Mouse (Mus musculus) gastrocnemius, adult 8-10 months (tissue): Measurements from ENCODE around the gene Prkar2a. TPM values are rescaled to one million over a fixed set of nuclear protein-coding genes. Genes with fewer than 3 reads are reported as not detected.

Experiments
- DNase-seq, 2 experiments: peaks; one replicate each; pipeline ENCODE4 v3.0.0; 2022; ENCODE audit warnings: low spot score in 2 of 2
- total RNA-seq, 4 experiments: library from RNA; stranded (reverse); gene quantifications; 2 replicates each; pipeline ENCODE4 v1.2.4; 2022

Prkar2a gene
- total RNA-seq, 4 experiments from 2014 or later, result 182 to 235 (median 191) TPM

GRCm38 (mm10) chr9:108692226-108693041 is 3.3 kb downstream of the Prkar2a start:
- DNase-seq, result peak; percentile 27 to 33

GRCm38 (mm10) chr9:108693946-108694345 is 4.8 kb downstream of the Prkar2a start:
- DNase-seq, result no peak

GRCm38 (mm10) chr9:108694533-108694932 is 5.4 kb downstream of the Prkar2a start:
- DNase-seq, result no peak

- no peak for DNase-seq
These were observed 13.4 kb downstream of the Prkar2a start for GRCm38 (mm10) chr9:108702476-108702875.

- DNase-seq, result peak in 1 of 2 experiments; percentile 48
These were observed 14.4 kb downstream of the Prkar2a start for GRCm38 (mm10) chr9:108703373-108704110.

GRCm38 (mm10) chr9:108704591-108704990 is 15.5 kb downstream of the Prkar2a start:
- peak; percentile 25 for DNase-seq

GRCm38 (mm10) chr9:108707212-108707611 is 18.1 kb downstream of the Prkar2a start:
- DNase-seq, result no peak

- no peak for DNase-seq
These were observed 19.7 kb downstream of the Prkar2a start for GRCm38 (mm10) chr9:108708833-108709232.

- DNase-seq, result no peak
These were observed 21.7 kb downstream of the Prkar2a start for GRCm38 (mm10) chr9:108710767-108711166.

- DNase-seq, result no peak
These were observed 27.1 kb downstream of the Prkar2a start for GRCm38 (mm10) chr9:108716199-108716598.

GRCm38 (mm10) chr9:108723751-108724150 is 34.6 kb downstream of the Prkar2a start:
- DNase-seq, result no peak

- DNase-seq, result no peak
These were observed 37.0 kb downstream of the Prkar2a start for GRCm38 (mm10) chr9:108726116-108726515.

- no peak for DNase-seq
These were observed 39.9 kb downstream of the Prkar2a start for GRCm38 (mm10) chr9:108729050-108729449.

- DNase-seq, result no peak
These were observed 43.3 kb downstream of the Prkar2a start for GRCm38 (mm10) chr9:108732462-108732861.

- no peak for DNase-seq
These were observed 45.5 kb downstream of the Prkar2a start for GRCm38 (mm10) chr9:108734626-108735025.

GRCm38 (mm10) chr9:108739239-108739638 is 50.1 kb downstream of the Prkar2a start:
- no peak for DNase-seq

GRCm38 (mm10) chr9:108740062-108740461 is 50.9 kb downstream of the Prkar2a start:
- no peak for DNase-seq

- DNase-seq, result no peak
These were observed 52.9 kb downstream of the Prkar2a start for GRCm38 (mm10) chr9:108742048-108742447.

- no peak for DNase-seq
These were observed 57.9 kb downstream of the Prkar2a start for GRCm38 (mm10) chr9:108746876-108747499.

- DNase-seq, result no peak
These were observed 58.6 kb downstream of the Prkar2a start for GRCm38 (mm10) chr9:108747694-108748093.

GRCm38 (mm10) chr9:108748600-108749183 is 59.6 kb downstream of the Prkar2a start:
- peak in 1 of 2 experiments; percentile 38 for DNase-seq

GRCm38 (mm10) chr9:108750616-108751015 is 61.5 kb downstream of the Prkar2a start:
- no peak for DNase-seq
